Mouse (Mus musculus) midbrain, embryonic 11.5 days (tissue): ENCODE results near the gene Arid2. TPM values are rescaled to one million over a fixed set of nuclear protein-coding genes. Genes with fewer than 3 reads are reported as not detected.

Source experiments
- ATAC-seq: fragments of 200-750 bp; cut with Nextera tagmentation; 2 replicates; pipeline ENCODE4 v1.8.0; 2017; ENCODE audit warnings: moderate TSS enrichment, moderate library complexity; ENCODE audit not compliant: low FRiP score
- DNase-seq: peaks from one replicate; pipeline ENCODE4 v3.0.0; 2015; ENCODE audit warnings: low spot score; ENCODE audit errors: missing footprints
- H3K27ac ChIP-seq: fragments of 300-500 bp; sonication (generic); 2 replicates; pipeline ENCODE4 v1.5.1; 2014; ENCODE audit warnings: low read depth, low read length
- H3K27me3 ChIP-seq: fragments of 300-500 bp; sonication (generic); 2 replicates; pipeline ENCODE4 v1.6.1; 2014; ENCODE audit warnings: mild to moderate bottlenecking, low read length, moderate library complexity, mixed read lengths; ENCODE audit not compliant: control insufficient read depth, insufficient read depth
- H3K36me3 ChIP-seq: fragments of 300-500 bp; sonication (generic); 2 replicates; pipeline ENCODE4 v1.6.1; 2014; ENCODE audit warnings: mild to moderate bottlenecking, low read length, moderate library complexity, mixed read lengths; ENCODE audit not compliant: control insufficient read depth, insufficient read depth
- H3K4me1 ChIP-seq: fragments of 300-500 bp; sonication (generic); 2 replicates; pipeline ENCODE4 v1.6.1; 2014; ENCODE audit warnings: low read length; ENCODE audit not compliant: control insufficient read depth, insufficient read depth
- H3K4me2 ChIP-seq: fragments of 300-500 bp; sonication (generic); 2 replicates; pipeline ENCODE4 v1.6.1; 2014; ENCODE audit warnings: mild to moderate bottlenecking, moderate library complexity
- H3K4me3 ChIP-seq: fragments of 300-500 bp; sonication (generic); 2 replicates; pipeline ENCODE4 v1.5.1; 2014; ENCODE audit warnings: low read depth, low read length
- H3K9ac ChIP-seq: fragments of 300-500 bp; sonication (generic); 2 replicates; pipeline ENCODE4 v1.6.1; 2014; ENCODE audit warnings: low read length
- H3K9me3 ChIP-seq: fragments of 300-500 bp; sonication (generic); 2 replicates; pipeline ENCODE4 v1.6.1; 2016; ENCODE audit warnings: low read length; ENCODE audit not compliant: control insufficient read depth
- WGBS: fragments of 180-500 bp; shearing (Covaris S2); extraction: QIAGEN DNeasy Blood & Tissue Kit; methylation state at CpG from one replicate; pipeline ENCODE4 v1.1.7; 2014; 5-methylcytosine and 5-hydroxymethylcytosine counted together
- polyA plus RNA-seq: library from polyadenylated mRNA; unstranded; fragments of >200 nt; fragmentation: Nextera tagmentation; extraction: Ambion mirVana; gene quantifications from 2 replicates; pipeline ENCODE4 v1.2.1, GENCODE M21; 2014

The Arid2 gene
- polyA plus RNA-seq, 1 experiment from 2014 or later, result 34.8 TPM

GRCm38 (mm10) chr15:96268610-96269009, 18.7 kb upstream of the Arid2 start:
- H3K4me3 ChIP-seq, result no peak overlapping the region
- DNase-seq (no peak), ATAC-seq (no peak)
- H3K27me3 ChIP-seq, result no peaks in the 10 kb centered on the region
- H3K9me3 ChIP-seq, result no peaks in the 10 kb centered on the region; the same call in 1 of the 2 replicates
- no peak overlapping the region for H3K9ac ChIP-seq
- no peak overlapping the region for H3K4me2 ChIP-seq
- 95% methylated on average over 9 of the region's 9 CpGs for WGBS
- peaks cover 18% of the 10 kb centered on the region; the same call in 1 of the 2 replicates for H3K36me3 ChIP-seq
- no peak overlapping the region for H3K27ac ChIP-seq
- H3K4me1 ChIP-seq, result no peaks in the 10 kb centered on the region

- DNase-seq, result no peak
- H3K4me1 ChIP-seq, result no peaks in the 10 kb centered on the region
- H3K9ac ChIP-seq, result no peak overlapping the region
- 93% methylated on average over 4 of the region's 4 CpGs for WGBS
- no peak for ATAC-seq
- no peaks in the 10 kb centered on the region; the same call in 1 of the 2 replicates for H3K9me3 ChIP-seq
- no peak overlapping the region for H3K4me3 ChIP-seq
- H3K27ac ChIP-seq, result no peak overlapping the region
- H3K36me3 ChIP-seq, result peaks cover 18% of the 10 kb centered on the region; the same call in 1 of the 2 replicates
- H3K27me3 ChIP-seq, result no peaks in the 10 kb centered on the region
- no peak overlapping the region for H3K4me2 ChIP-seq
Measured at GRCm38 (mm10) chr15:96269402-96269801, 17.9 kb upstream of the Arid2 start.

- H3K9ac ChIP-seq, result no peak overlapping the region
- no peaks in the 10 kb centered on the region for H3K27me3 ChIP-seq
- ATAC-seq (no peak), DNase-seq (no peak)
- H3K36me3 ChIP-seq, result peaks cover 18% of the 10 kb centered on the region; the same call in 1 of the 2 replicates
- no peaks in the 10 kb centered on the region for H3K4me1 ChIP-seq
- whole genome bisulfite sequencing, result 91% methylated on average over 10 of the region's 10 CpGs
- H3K4me3 ChIP-seq, result no peak overlapping the region
- H3K27ac ChIP-seq, result no peak overlapping the region
- no peaks in the 10 kb centered on the region; the same call in 1 of the 2 replicates for H3K9me3 ChIP-seq
- H3K4me2 ChIP-seq, result no peak overlapping the region
Measured at GRCm38 (mm10) chr15:96270272-96270880, 16.9 kb upstream of the Arid2 start.

- WGBS, result 88% methylated on average over 11 of the region's 11 CpGs
- H3K9me3 ChIP-seq, result no peaks in the 10 kb centered on the region
- H3K4me1 ChIP-seq, result no peaks in the 10 kb centered on the region
- no peak for DNase-seq
- no peak overlapping the region for H3K9ac ChIP-seq
- H3K4me3 ChIP-seq, result no peak overlapping the region
- H3K4me2 ChIP-seq, result no peak overlapping the region
- H3K36me3 ChIP-seq, result peaks cover 7% of the 10 kb centered on the region; the same call in 1 of the 2 replicates
- H3K27ac ChIP-seq, result no peak overlapping the region
- H3K27me3 ChIP-seq, result no peaks in the 10 kb centered on the region
- ATAC-seq, result no peak
Measured at GRCm38 (mm10) chr15:96272356-96272755, 15.0 kb upstream of the Arid2 start.

- H3K9ac ChIP-seq, result no peak overlapping the region
- no peak overlapping the region for H3K4me3 ChIP-seq
- H3K9me3 ChIP-seq, result no peaks in the 10 kb centered on the region
- WGBS, result 94% methylated on average over 2 of the region's 2 CpGs
- no peak overlapping the region for H3K27ac ChIP-seq
- H3K27me3 ChIP-seq, result no peaks in the 10 kb centered on the region
- DNase-seq, result no peak
- ATAC-seq, result no peak
- no peaks in the 10 kb centered on the region; the same call in 1 of the 2 replicates for H3K36me3 ChIP-seq
- H3K4me2 ChIP-seq, result no peak overlapping the region
- H3K4me1 ChIP-seq, result no peaks in the 10 kb centered on the region
Measured at GRCm38 (mm10) chr15:96274341-96274740, 13.0 kb upstream of the Arid2 start.

- no peak for ATAC-seq
- no peaks in the 10 kb centered on the region for H3K9me3 ChIP-seq
- H3K4me2 ChIP-seq, result no peak overlapping the region
- no peaks in the 10 kb centered on the region for H3K27me3 ChIP-seq
- H3K4me3 ChIP-seq, result no peak overlapping the region
- H3K4me1 ChIP-seq, result no peaks in the 10 kb centered on the region
- no peak for DNase-seq
- H3K36me3 ChIP-seq, result peaks cover 6% of the 10 kb centered on the region
- 86% methylated on average over 2 of the region's 2 CpGs for WGBS
- H3K27ac ChIP-seq, result no peak overlapping the region
- H3K9ac ChIP-seq, result no peak overlapping the region
Measured at GRCm38 (mm10) chr15:96275198-96275597, 12.1 kb upstream of the Arid2 start.

- Histone ChIP-seq H3K36me3 (peaks cover 12% of the 10 kb centered on the region), H3K9ac (no peak overlapping the region), H3K4me3 (no peak overlapping the region), H3K4me1 (no peaks in the 10 kb centered on the region), H3K9me3 (no peaks in the 10 kb centered on the region), H3K27ac (no peak overlapping the region), H3K4me2 (no peak overlapping the region), H3K27me3 (no peaks in the 10 kb centered on the region)
- WGBS, result 91% methylated on average over 9 of the region's 9 CpGs
- no peak for DNase-seq
- no peak for ATAC-seq
Measured at GRCm38 (mm10) chr15:96275810-96276493, 11.4 kb upstream of the Arid2 start.

GRCm38 (mm10) chr15:96277061-96277460, 10.3 kb upstream of the Arid2 start:
- Histone ChIP-seq H3K9me3 (no peaks in the 10 kb centered on the region), H3K27ac (no peak overlapping the region), H3K36me3 (peaks cover 13% of the 10 kb centered on the region), H3K4me1 (no peaks in the 10 kb centered on the region), H3K27me3 (no peaks in the 10 kb centered on the region), H3K4me3 (no peak overlapping the region), H3K4me2 (no peak overlapping the region), H3K9ac (no peak overlapping the region)
- DNase-seq (no peak), ATAC-seq (no peak)
- WGBS, result 96% methylated on average over 4 of the region's 4 CpGs

- H3K4me2 ChIP-seq, result no peak overlapping the region
Measured at GRCm38 (mm10) chr15:96281236-96281635, 6.1 kb upstream of the Arid2 start.

More at GRCm38 (mm10) chr15:96281236-96281635, 6.1 kb upstream of the Arid2 start:
- DNase-seq, result no peak
- no peak overlapping the region for H3K9ac ChIP-seq
- H3K27me3 ChIP-seq, result no peaks in the 10 kb centered on the region
- H3K4me3 ChIP-seq, result no peak overlapping the region
- WGBS, result 87% methylated on average over 5 of the region's 5 CpGs
- peaks cover 13% of the 10 kb centered on the region for H3K36me3 ChIP-seq
- no peaks in the 10 kb centered on the region for H3K9me3 ChIP-seq
- no peak overlapping the region for H3K27ac ChIP-seq
- H3K4me1 ChIP-seq, result peaks cover 15% of the 10 kb centered on the region
- ATAC-seq, result no peak
